Mouse (Mus musculus): ENCODE measurements at regions not wholly inside any gene's neighbourhood (a gene's known extent, or its start where the extent isn't known, plus 50 kb on each side); places are given as distances from the start of the nearest gene placed in this dataset.
"Not testable (repeated sequence)": the region's sequence is repeated elsewhere in the genome, so short reads cannot be mapped to it uniquely, and the experiment has no call there.

- no peak for DNase-seq (ENCODE audit: extremely low spot score, low spot score)
These were observed 70.8 kb downstream of the Pcdh18 start for GRCm38 (mm10) chr3:49686182-49686895.

- no peak for DNase-seq (ENCODE audit: extremely low spot score, low spot score)
These were observed 82.2 kb downstream of the Pcdh18 start for GRCm38 (mm10) chr3:49674921-49675320.

GRCm38 (mm10) chr3:49672685-49673184, 84.4 kb downstream of the Pcdh18 start:
- DNase-seq (ENCODE audit: extremely low spot score, low spot score): no peak

GRCm38 (mm10) chr3:49667543-49668338, 89.4 kb downstream of the Pcdh18 start:
- DNase-seq (ENCODE audit: extremely low spot score, low spot score): no peak

DNA sequence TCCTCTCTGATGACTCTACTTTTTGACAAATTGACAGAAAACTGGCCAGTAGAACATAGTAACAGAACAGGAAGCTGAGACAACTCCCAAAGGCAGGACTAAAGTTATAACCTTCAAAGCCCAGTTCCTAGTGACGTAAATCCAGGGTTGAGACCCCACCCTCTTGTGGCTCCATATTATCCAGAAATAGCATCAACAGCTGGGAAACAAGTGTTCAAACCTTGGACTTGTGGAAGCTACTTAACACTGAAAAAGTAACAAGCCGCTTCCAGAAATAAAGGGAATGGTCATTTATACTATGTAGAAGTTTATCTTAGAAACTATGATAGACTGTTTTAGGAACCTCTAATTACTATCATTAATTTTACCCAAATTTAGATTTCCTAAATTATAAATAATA, 90.6 kb downstream of the Pcdh18 start:
- no peak for DNase-seq (ENCODE audit: extremely low spot score, low spot score)

DNA sequence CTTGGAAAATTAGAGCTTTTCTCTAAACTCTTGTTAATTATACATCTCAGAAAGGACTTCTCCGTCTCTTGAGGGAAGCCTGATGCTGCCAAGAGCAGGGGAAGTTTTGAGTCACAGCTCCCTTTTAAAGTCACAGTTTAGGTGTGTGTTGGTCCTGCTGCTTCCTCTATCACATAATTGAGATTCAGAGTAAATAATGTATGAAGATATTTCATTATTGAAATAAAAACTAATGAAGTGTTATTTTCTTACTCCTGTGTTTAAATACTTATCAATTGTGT, 108.3 kb downstream of the Pcdh18 start:
- DNase-seq (ENCODE audit: extremely low spot score, low spot score): no peak

DNA sequence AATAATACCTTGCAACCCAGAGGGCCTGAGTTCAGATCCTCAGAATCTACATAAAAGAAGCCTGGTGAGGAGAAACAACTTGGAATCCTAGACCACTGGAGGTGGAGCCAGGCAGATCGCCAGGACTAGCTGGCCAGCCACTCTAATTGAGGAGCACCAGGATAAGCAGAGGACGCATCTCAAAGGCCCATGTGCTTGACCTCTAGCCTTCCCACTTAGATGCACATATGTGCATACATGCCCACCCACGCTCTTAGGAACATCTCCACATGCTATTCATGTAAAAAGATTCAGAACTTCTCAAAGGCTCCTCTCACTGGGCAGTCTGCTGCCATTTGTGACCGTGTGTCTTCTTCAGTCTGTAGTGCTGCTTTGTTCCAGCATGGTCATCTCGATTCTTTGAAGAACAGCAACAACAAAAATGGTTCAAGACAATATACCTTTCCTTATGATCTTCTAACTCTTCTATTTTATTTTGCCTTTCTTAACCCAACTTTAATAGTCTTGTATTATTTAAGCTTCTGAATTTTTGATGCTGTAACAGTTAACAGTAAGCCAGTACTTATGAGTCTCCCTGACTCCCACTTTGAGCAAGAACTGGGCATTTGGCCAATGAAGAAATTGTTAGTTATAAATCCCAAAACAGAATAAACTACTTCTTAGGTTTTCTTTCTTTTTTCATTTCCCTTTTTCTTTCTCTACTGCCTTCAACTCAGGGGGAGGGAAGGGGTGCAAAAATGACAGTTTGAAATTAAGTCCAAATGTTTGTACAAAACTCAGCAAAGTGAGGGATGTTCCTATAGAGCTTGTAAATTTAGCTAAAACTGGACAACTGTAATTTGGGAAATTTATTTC, 108.9 kb downstream of the Pcdh18 start:
- DNase-seq (ENCODE audit: extremely low spot score, low spot score): no peak

DNA sequence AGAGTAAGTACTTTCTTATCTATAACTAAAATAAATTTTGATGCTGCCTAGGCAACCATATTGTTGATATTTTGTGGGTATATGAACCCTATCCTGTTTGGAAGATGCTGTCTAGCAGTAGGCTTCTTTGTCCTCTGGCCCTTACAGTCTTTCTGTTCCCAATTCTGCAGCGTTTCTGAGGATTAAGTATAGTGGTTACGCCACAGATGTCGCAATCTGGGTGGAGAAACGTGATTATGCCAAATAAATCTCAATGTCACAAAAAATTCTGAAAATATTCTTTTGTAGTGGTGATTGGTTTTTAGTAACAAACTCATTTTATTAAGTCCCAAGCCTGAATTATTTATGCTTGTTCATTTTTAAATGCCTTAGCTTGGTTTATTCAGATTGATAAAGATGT, 112.1 kb downstream of the Pcdh18 start:
- no peak for DNase-seq (ENCODE audit: extremely low spot score, low spot score)

- no peak for DNase-seq (ENCODE audit: extremely low spot score, low spot score)
These were observed 113.3 kb downstream of the Pcdh18 start for GRCm38 (mm10) chr3:49643871-49644270.

- DNase-seq (ENCODE audit: extremely low spot score, low spot score): peak; percentile 33
These were observed 115.0 kb downstream of the Pcdh18 start for GRCm38 (mm10) chr3:49641966-49642758.

DNA sequence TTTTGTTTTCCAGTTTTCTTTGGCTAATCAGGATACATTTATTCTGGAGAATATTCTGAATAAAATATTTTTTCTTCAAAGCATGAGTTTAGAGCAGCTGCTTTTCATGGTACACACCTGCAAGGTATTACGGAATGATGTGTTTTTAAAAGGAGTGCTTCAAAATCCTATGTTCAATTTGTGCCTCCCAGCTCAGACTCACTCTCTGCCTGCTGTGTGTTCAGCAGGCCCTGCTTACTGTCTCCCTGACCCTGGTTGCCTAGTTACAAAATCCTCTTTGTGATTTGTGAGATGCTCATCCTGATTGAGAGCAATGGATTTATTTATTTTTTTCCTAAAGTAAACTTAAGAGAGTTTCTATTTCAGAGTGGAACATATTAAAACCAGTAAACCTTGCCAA, 115.7 kb downstream of the Pcdh18 start:
- no peak for DNase-seq (ENCODE audit: extremely low spot score, low spot score)

- no peak for DNase-seq (ENCODE audit: extremely low spot score, low spot score)
These were observed 118.5 kb downstream of the Pcdh18 start for GRCm38 (mm10) chr3:49638601-49639000.

- peak; percentile 16 for DNase-seq (ENCODE audit: extremely low spot score, low spot score)
These were observed 120.4 kb downstream of the Pcdh18 start for GRCm38 (mm10) chr3:49636676-49637075.

- DNase-seq (ENCODE audit: extremely low spot score, low spot score): peak; percentile 32
These were observed 164.2 kb downstream of the Pcdh18 start for GRCm38 (mm10) chr3:49592706-49593451.

GRCm38 (mm10) chr3:49590234-49590633, 166.9 kb downstream of the Pcdh18 start:
- no peak for DNase-seq (ENCODE audit: extremely low spot score, low spot score)

GRCm38 (mm10) chr3:49586531-49587168, 170.5 kb downstream of the Pcdh18 start:
- DNase-seq (ENCODE audit: extremely low spot score, low spot score): no peak

DNA sequence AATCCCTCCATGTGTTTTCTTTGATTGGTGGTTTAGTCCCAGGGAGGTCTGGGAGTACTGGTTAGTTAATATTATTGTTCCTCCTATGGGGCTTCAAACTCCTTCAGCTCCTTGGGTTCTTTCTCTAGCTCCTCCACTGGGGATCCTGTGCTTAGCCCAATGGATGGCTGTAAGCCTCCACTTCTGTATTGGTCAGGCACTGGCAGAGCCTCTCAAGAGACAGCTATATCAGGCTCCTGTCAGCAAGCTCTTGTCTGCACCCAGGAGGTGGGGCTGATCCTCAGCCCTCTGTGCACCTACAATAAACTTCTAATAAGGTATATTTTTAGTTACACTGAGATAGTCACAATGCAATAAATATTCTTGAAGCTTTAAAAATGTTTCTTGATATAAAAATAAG, 171.2 kb downstream of the Pcdh18 start:
- DNase-seq (ENCODE audit: extremely low spot score, low spot score): not testable (repeated sequence)

- DNase-seq (ENCODE audit: extremely low spot score, low spot score): no peak
These were observed 190.1 kb downstream of the Pcdh18 start for GRCm38 (mm10) chr3:49566769-49567729.

GRCm38 (mm10) chr3:49527642-49528041, 229.5 kb downstream of the Pcdh18 start:
- DNase-seq (ENCODE audit: extremely low spot score, low spot score): no peak
